Mouse (Mus musculus) T-helper 17 cell (primary cell): Measurements from ENCODE around the gene Ppard.

Experiments used
- in situ Hi-C, 2 experiments: fragments of 300-600 bp; cut with MboI, MseI; formaldehyde crosslinking; loops; 1 replicate in 1 of 2; 2 replicates in 1 of 2; pipeline ENCODE4 v1.15.1; 2025; ENCODE audit warnings: high pct_unique_total_duplicates in 2 of 2

The Ppard gene

DNA sequence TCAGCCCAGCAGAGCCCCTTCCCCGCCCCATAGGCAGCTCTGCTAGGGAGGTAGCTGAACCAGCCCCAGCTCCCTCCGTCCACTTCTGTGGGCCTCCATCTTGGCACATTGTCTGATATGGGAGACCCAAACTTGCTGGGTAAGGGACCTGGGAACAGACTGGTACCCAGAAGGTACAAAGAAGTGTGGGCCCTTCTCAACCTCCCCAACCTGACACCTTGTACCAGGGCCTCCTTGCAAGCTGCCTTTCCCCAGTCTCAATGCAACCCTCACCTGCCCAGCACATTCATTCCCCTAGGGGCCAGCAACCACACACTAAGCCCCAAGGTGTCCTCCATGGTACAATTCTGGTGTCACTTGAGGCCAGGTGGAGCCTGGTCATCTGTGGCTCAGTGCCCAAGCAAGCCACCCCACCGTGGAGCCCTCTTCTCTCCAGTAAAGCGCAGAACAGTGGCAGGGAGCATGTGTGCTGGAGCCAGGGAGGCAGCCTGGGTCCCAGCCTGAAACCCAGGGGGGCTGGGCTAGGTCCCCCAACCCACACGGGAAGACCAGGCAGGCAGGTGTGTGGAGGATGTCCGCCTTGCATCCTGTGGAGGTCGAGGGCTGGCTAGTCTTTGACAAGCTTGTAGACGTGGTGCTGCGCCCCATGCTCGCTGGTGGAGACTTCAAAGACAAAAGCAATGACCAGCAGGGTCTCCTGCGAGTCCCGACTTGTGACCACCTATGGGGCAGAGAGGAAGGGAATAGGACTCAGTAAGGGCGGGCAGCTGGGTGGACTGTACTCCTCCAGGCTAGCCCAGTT is 99.8 kb downstream of the Ppard start:
- in situ Hi-C loops, result no loop called here

DNA sequence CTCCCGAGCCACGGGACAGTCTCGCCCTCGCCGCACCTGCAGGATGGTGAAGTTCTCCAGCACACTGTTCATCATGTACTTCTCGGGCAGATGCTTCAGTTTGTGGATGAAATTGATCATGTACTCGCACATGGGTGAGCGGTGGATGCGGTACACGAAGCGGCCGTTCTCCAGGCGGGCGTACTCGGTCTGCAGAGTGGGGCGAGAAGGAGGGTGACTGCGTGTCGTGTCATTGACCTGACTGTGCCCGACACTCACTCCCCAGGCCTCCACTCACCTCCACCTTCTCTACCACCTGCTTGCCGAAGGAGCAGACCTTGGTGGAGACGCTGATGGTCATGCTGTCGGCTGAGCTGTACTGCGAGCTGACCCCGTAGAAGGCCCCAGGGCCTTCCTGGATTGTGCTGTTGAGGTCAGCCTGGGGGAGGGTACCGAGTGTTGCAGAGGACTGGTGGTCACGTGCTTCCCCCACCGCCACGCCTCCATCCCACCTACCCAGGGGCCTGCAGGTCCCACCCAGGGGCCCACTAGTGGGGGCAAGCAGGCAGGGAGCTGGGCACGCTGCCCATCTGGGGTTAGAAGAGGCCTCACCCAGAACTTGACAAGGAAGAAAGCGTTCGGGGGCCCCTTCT is 100.5 kb downstream of the Ppard start:
- in situ Hi-C loops, result no loop called here

DNA sequence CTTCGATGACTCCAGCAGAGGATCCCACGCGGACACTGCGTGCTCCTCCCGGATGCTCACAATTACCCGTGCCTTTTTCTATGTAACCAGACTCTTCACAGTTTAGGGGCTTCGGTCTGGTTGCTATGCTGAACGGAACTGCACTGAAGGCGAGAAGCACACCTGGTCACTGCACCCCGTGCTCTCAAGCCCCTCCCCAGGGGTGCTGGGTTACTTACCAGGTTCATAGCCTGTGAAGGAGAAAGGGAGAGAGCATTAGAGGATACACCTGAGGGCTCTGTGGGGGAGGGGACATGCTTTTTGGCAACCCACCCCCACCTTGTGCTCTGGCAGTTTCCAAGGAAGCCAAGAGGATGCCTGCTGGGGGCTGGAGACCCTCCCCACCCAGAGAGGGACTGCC is 102.8 kb downstream of the Ppard start:
- in situ Hi-C loops, result no loop called here

- in situ Hi-C loops, result no loop called here
Observed at GRCm38 (mm10) chr17:28337547-28337946, 105.0 kb downstream of the Ppard start.

DNA sequence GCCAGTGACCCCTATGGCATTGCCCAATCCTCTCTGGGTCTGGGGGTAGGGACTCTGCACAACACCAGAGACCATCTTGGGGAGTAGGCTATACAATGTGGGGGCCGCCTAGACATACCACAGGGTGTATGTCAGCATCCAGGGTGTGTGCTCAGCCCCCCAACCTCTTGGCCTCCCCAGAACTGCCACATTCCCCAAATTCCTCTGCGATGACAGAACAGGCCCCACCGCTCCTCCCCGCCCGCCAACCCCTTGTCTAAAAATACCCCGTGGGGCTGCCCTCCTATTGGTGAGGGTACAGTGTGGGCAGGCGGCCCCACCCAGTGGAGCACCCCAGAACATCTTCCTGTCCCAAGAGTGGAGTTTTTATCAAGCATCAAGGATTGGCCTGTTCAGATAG is 108.1 kb downstream of the Ppard start:
- in situ Hi-C loops, result no loop called here

DNA sequence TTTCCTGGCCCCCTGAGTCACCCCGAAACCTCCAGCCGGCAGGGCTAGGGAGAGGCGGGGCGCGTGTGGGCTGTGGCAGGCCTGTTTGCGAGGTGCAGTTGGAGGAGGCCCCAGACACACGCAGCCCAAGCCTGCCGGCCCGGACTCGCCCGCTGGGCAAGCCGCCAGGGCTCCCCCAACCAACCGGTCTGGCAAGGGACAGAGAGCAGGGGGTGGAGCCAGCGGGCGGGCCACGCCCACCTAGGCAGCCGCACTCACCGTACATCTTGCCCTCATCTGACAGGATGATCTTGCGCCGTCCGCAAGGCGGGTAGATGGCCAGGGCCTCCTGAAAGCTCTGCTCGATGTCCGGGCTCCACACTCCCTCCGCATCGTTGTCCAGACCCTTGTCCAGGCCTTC is 108.6 kb downstream of the Ppard start:
- in situ Hi-C loops, result no loop called here

DNA sequence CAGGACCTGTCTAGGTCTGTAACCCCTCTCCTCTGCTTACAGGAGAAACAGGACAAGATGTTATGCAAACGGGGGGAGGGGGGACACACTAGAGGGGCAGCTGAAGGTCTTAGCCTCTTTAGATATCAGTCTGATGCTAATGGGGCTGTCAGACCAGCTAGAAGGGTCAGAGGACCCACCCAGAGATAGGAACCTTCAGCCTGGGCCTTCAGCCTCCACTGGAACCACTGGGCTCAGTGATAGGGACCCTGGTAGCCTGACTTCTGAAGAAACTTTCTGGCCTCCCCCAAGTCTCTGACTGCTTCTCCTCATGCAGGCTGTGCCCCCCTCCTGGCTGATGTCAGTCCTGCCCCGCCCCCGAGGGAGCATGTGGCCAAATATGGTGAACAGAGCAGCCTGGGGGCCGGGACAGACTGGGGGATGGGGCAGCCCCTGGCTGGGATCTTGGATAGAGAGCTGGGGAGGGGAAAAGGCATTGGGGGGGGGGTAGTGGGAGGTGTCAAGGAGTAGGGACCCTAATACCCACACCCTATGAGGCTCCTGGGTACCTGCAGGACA is 111.6 kb downstream of the Ppard start:
- in situ Hi-C loops, result no loop called here

DNA sequence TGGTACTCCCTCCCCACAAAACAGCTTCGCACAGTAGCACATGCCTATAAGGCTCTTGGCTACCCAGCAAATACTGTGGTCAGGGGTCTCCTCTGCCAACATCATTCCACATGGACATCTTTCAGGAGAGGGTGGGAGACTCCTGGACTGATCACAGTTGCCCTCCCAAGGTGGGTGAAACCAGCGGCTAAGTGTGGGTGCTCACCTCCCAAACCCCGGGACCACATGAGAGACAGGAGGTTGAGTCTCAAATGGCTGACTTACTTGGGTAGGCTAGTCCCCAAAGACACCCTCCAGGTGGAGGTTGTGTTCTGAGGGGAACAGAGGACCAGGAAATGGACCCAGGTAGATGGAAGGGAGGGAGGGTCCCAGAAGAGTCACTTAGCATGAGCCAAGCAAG is 112.2 kb downstream of the Ppard start:
- in situ Hi-C loops, result no loop called here

- in situ Hi-C loops, result no loop called here
Observed at GRCm38 (mm10) chr17:28345271-28345721, 112.8 kb downstream of the Ppard start.

GRCm38 (mm10) chr17:28345882-28346281 is 113.4 kb downstream of the Ppard start:
- in situ Hi-C loops, result no loop called here

- in situ Hi-C loops, result no loop called here
Observed at GRCm38 (mm10) chr17:28347327-28347726, 114.8 kb downstream of the Ppard start.

- in situ Hi-C loops, result no loop called here
Observed at GRCm38 (mm10) chr17:28348211-28348610, 115.7 kb downstream of the Ppard start.

GRCm38 (mm10) chr17:28349264-28349880 is 116.9 kb downstream of the Ppard start:
- in situ Hi-C loops, result no loop called here

GRCm38 (mm10) chr17:28349901-28350465 is 117.5 kb downstream of the Ppard start:
- in situ Hi-C loops, result no loop called here

DNA sequence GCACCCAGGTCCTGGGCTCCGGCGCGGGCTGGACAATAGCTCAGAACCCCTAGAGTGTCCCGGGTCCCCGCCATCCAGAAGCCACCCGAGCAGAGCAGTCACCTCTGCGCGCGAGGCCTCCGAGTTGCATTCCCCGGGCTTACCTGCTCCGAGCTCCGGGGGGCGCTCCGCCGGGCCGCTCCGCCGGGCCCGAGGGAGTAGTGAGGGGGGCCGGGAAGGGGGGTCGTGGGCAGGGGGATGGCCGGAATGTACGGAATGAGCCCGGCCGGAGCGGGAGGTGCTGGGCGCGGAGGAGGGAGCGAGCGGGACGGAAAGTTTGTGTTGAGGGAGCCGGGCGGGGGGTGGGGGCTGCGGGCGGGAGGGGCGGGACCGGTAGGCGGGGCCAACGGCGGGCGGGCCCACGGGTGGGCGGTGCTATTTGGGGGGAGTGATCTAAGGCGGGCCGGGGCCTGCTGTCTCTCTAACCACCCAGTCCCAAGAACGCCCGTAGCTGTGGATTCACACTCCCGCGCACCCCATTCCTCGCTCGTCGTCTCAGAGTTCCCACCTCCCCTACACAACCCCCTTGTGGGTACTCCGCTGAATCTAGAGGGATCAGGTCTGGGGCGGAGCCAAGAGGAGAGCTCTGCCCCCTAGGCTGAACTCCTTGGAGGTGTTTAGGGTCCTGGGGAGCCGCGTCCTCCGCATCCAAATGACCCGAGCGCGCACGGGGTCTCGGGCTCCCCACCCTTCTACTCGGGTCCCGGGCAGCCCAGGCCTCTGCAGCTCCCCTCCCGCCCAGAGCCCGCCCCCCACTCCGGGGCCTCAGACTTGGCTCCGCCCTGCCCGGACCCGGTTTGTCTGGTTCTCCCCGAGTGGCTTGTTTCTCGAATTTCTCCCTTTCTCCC is 118.2 kb downstream of the Ppard start, which contains the start of gene Tead3:
TSS of gene Tead3 (minus strand) at position 352 of the 887 bp plus-strand sequence.
- in situ Hi-C loops, result no loop called here
